Mouse (Mus musculus) cerebellum, adult 11 months (tissue): ENCODE measurements around the gene Six5.
"Not testable (repeated sequence)": the region's sequence is repeated elsewhere in the genome, so short reads cannot be mapped to it uniquely, and the experiment has no call there.

Source experiments
- DNase-seq: peaks from one replicate; pipeline ENCODE4 v3.0.0; 2022

The Six5 gene

DNA sequence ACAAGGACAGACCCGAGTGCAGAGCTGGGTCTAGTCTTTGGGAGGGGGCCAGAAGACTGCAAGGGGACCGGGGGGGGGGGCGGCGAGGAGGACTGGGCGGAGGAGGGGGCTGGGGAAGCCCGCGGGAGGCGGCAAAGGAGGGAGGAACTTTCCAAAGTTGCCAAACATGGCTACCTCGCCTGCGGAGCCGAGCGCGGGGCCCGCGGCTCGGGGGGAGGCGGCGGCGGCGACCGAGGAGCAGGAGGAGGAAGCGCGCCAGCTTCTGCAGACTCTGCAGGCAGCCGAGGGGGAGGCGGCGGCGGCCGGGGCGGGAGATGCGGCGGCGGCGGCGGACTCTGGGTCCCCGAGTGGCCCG lies at the start of gene Six5:
Gene Six5, plus strand, starts transcription at position 124 of the 355 bp plus-strand sequence.
- no peak for DNase-seq

DNA sequence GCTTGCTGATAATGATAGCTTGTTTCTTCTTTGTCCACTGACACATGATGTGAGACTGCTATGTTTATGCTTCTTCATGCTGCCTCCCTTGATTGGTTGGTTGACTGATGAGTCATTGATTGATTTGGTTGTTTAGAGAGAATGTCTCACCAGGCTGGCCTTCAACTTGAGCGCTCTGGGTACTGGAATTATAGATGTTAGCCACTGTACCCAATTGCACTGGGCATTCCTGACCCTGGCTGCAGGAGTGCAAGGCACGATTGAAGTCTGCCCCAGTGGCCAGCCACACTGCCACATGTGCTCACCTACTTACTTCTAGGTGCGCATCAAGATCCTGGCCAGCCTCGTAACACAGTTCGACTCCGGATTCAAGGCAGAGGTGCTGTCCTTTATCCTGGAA lies 49.8 kb upstream of the Six5 start:
- no peak for DNase-seq

DNA sequence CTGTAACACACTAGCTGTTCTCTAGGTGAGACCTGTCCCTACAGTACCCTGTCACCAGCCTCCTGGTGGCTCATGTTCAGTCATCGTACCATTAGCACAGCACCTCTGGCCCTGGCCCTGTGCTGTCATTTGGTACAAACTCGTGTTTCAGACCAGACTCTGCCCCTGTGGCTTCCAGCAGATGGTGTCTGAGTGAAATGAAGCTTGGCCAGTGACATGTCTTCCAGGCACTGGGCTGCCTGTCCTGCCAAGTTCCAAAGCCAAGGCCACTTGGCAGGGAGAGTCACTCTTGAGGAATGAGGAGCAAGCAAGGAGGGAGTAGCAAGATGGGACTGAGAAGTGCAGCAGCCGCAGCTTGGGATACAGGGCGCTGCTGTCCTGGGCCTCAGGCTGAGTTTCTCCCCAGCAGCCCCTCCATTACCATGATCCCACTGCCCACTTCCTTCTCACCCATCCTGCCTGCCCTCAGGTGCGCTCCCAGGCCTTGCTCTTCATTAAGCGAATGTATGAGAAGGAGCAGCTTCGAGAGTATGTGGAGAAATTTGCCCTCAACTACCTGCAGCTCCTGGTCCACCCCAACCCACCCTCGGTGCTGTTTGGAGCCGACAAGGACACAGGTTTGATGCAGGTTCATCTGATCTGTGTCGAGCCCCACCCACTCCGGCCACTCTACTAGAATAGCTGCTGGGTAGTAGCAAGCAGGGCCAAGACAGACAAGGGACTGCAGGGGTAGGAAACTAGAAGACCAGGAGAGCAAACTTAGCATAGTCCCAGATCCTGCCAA lies 47.9 kb upstream of the Six5 start:
- peak; percentile 69 for DNase-seq

- no peak for DNase-seq
These were observed 46.3 kb upstream of the Six5 start for GRCm38 (mm10) chr7:19048006-19048527.

DNA sequence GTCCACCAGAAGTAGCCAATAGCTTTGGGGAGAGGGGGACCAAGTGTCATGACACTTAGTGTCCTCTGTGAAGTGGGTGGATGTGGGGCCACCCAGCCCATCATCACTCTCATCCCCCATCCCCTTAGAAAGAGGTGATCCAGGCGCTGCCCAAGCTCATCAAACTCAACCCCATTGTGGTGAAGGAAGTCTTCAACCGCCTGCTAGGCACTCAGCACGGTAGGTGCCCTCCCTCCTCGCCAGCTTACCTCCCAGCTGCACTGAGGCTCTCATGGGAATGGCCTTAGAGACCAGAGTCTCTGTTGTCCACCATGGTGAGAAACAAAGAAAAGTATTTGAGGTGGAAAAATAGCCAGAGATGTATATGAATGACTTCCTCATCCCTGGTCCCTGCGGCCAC lies 45.1 kb upstream of the Six5 start:
- DNase-seq, result no peak

GRCm38 (mm10) chr7:19050172-19050571 lies 44.2 kb upstream of the Six5 start:
- DNase-seq, result no peak

- no peak for DNase-seq
These were observed 43.2 kb upstream of the Six5 start for GRCm38 (mm10) chr7:19051161-19051560.

DNA sequence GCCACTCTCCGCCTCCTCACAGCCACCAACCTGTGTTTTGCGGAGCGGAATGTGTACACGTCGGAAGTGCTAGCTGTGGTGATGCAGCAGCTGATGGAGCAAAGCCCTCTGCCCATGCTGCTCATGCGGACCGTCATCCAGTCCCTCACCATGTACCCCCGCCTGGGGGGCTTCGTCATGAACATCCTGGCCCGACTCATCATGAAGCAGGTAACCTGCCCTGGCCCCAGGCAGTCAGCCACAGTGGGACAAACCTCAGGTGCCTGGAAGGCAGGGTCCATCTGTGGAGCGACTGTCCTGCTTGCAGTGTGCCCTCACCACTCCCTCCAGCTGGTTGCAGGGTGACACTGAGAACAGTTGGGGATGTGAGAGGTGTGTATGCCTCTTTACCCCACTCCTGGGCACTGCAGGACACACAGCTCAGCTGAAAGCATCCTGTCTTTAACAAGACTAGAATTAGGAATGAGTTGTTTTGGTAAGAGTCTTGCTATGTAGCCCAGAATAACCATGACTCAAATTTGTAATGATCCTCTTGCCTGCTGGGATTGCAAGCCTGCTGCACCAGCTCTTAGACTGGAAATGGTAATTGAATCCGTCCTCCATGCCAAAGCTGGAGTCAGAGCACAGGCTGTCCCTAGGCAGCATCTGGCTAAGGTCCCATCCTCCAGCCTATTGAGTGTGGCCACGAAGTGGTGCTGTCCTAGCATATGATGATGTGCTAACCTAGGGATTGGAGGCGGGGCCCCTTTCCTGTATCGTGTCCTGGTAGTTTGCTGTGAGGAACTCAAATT lies 41.9 kb upstream of the Six5 start:
- DNase-seq, result no peak

DNA sequence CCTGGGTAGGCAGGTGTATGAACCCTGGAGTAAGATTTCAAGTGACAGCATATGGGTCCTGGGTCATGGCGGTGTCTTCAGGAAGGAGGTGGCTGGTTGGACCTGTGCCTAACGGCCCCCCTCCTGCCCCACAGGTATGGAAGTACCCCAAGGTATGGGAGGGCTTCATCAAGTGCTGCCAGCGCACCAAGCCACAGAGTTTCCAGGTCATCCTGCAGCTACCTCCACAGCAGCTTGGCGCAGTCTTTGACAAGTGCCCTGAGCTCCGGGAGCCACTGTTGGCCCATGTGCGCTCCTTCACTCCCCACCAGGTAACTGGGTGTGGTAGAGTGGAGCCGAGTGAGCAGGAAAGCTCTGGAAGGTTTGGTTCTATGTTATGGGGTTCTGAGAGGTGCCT lies 41.3 kb upstream of the Six5 start:
- no peak for DNase-seq

DNA sequence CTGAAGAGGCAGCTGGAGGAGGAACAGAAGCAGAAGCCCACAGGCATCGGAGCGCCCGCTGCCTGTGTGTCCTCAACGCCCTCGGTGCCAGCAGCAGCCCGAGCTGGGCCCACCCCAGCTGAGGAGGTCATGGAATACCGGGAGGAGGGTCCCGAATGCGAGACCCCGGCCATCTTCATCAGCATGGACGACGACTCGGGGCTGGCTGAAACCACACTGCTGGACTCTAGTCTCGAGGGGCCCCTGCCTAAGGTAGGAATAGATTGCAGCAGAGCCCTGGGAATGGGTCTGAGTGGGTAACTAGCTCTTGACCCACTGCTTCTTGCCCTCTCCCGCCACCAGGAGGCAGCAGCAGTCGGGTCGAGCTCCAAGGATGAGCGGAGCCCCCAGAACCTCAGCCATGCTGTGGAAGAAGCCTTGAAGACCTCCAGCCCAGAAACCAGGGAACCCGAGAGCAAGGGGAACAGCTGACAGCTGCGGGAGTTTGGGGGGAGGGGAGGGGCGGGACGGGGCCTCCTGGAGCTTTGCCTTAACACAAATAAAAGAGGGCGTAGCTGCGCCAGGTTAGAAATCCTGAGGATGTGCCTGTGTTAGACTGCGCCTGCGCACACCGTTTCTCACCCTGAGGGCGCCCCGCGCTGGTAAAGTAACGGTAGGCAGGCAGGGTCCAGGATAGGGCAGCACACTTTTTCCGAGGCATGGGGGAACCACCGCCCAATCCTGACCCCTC lies 40.2 kb upstream of the Six5 start, which contains the start of gene Rsph6a:
Gene Rsph6a, plus strand, starts transcription at position 644 of the 730 bp plus-strand sequence.
- DNase-seq, result peak; percentile 38

GRCm38 (mm10) chr7:19054777-19055076 lies 39.7 kb upstream of the Six5 start:
- no peak for DNase-seq

- DNase-seq, result no peak
These were observed 39.3 kb upstream of the Six5 start for GRCm38 (mm10) chr7:19055108-19055507.

DNA sequence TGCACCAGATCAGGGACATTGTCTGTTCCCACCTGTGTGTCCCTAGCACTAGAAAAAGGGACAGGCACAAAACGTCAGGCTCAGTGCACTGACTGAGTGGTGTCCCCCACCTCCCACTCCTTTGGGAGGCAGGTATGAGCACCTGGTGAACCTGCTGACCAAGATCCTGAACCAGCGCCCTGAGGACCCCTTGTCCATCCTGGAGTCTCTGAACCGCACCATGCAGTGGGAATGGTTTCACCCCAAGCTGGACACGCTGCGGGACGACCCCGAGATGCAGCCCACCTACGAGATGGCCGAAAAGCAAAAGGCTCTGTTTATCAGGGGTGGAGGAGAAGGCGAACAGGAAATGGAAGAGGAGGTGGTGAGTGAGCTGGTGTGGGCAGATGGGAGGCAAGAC lies 37.0 kb upstream of the Six5 start:
- no peak for DNase-seq

- DNase-seq, result no peak
These were observed 28.5 kb upstream of the Six5 start for GRCm38 (mm10) chr7:19065896-19066295.

DNA sequence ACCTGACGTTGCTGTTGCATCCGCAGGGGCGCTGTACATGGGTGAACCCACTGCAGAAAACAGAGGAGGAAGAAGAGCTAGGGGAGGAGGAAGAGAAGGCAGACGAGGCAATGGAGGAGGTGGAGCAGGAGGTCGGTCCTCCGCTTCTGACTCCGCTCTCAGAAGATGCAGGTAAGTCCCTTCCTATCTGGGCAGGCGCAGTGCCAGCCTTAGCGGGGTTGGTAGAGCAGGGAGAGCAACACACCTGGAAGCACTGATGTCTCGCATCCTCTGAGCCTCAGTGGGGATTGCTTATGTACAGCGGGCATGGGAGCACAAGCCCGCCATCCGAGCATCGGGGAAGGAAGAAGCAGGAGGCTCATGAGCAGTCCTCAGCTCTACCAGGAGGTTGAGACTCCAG lies 27.3 kb upstream of the Six5 start:
- no peak for DNase-seq

GRCm38 (mm10) chr7:19067935-19068334 lies 26.5 kb upstream of the Six5 start:
- DNase-seq, result no peak

- DNase-seq, result no peak
These were observed 25.7 kb upstream of the Six5 start for GRCm38 (mm10) chr7:19068707-19069106.

DNA sequence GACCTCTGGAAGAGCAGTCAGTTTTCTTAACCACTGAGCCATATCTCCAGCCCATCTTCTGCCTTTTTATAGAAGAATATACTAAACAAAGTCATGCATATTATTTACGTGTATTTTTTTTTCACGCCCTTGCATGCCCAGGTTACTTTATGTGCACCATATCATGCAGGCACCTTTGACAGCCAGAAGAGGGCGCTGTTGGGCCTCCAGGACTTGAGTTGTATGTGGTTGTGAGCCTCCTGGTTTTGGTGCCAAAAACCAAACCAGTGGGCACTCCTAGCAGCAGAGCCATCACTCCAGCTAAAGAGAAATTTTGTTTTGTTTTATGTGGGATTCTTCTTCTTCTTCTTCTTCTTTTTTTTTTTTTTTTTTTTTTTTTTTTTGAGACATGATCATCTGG lies 24.9 kb upstream of the Six5 start:
- no peak for DNase-seq

DNA sequence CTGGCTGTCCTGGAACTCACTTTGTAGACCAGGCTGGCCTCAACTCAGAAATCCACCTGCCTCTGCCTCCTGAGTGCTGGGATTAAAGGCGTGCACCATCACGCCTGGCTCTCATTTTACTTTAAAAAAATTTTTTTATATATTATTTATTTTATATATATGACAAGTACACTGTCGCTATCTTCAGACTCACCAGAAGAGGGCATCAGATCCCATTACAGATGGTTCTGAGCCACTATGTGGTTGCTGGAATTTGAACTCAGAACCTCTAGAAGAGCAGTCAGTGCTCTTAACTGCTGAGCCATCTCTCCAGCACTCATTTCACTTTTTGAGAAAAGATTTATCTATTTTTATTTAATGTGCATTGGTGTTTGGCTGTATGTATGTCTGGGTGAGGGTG lies 23.4 kb upstream of the Six5 start:
- DNase-seq, result not testable (repeated sequence)

DNA sequence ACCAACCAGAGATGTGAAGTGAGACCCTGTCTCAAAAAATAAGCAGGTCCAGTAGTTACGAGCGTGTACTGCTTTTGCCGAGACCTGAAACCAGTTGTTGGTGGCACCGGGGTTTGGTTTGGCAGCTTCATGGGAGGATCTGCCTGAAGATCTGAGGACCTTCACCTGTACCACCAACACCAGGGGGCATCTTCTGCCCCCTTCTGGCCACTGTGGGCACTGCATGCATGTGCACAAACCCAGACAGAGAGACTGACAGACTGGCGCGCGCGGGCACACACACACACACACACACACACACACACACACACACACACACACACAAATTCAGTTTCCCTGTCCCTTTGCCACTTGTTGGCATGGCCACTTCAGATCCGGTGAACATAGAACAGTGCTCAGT lies 20.9 kb upstream of the Six5 start:
- DNase-seq, result no peak

- no peak for DNase-seq
These were observed 19.9 kb upstream of the Six5 start for GRCm38 (mm10) chr7:19074494-19074893.

DNA sequence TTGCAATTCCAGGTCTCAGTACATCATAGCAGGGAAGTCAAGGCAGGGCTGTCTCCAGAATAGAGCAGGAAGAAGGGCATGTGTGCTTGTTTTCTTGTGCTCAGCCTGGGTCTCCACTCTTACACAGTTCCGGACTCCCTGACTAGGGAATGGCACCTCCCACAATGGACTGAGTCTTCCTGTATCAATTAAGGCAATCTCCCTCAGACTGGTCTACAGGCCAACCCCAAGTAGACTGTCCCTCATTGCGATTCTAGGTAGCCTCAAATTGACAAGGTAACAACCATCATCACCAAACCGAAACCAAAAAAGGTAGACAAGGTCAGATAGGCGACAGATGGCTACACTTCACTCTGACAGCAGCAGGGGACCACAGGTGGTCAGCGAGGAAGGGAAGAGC lies 19.2 kb upstream of the Six5 start:
- no peak for DNase-seq

DNA sequence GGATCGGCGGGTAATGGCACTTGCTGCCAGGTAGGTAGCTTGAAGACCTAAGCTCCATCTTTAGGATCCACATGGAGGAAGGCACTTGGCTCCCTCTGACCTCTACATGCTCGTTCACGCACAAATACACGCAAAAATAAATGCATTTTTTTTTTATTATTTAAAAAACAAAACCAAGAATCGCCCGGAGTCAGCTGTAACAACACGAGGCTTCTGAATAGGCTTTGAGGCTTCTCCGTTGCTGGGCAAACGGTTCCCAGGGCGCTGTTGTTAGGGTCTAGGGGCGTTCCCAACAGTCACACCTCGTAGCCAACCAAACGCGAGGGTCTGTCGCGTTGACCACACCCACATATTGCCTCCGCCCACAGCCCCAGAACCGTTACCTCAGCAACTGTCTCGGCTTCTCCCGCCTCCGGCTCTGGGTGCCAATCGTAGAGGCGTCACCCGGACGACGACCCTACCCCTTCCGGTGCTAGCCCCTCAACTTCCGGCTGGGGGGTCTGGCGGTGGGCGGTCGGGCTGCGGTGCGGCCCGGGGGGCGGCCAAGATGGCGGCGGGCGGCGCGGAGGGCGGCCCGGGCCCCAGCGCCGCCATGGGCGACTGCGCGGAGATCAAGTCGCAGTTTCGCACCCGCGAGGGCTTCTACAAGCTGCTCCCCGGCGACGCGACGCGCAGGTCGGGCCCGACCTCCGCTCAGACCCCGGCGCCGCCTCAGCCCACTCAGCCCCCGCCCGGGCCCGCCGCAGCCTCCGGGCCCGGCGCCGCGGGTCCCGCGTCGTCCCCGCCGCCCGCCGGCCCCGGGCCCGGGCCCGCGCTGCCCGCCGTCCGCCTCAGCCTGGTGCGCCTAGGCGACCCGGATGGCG lies 18.4 kb upstream of the Six5 start, which contains the start of gene Dmwd:
Gene Dmwd, plus strand, starts transcription at position 505 of the 863 bp plus-strand sequence.
- peak; percentile 89 for DNase-seq
